Mouse (Mus musculus) layer of hippocampus, adult 18-20 months (tissue): ENCODE data around the gene Skap1. TPM values are rescaled to one million over a fixed set of nuclear protein-coding genes. Genes with fewer than 3 reads are reported as not detected.

Experiments
- DNase-seq, 2 experiments: peaks; one replicate each; pipeline ENCODE4 v3.0.0; 2022; ENCODE audit warnings: low spot score in 2 of 2
- total RNA-seq, 2 experiments: library from RNA; stranded (reverse); gene quantifications; 2 replicates each; pipeline ENCODE4 v1.2.3; 2021

Skap1 gene
- total RNA-seq, 2 experiments from 2014 or later = 1.1 to 1.3 TPM

DNA sequence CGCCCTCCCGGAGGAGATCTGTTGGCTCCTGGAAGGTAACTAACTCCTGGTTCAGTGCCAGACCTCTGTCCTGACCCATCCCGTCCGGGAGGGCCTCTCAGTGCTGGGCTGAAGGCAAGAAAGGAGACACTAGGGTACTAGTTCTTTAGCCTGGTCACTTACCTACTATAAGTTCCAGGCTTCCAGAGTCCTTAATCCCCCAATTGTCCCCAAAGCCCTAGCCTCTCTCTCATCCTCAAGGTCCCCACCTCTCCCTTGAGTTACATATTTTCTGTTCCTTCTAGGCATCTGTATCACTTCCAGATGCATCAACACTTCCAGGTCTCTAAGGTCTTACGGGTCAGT is 295 bp downstream of the Skap1 start:
- DNase-seq = no peak

DNA sequence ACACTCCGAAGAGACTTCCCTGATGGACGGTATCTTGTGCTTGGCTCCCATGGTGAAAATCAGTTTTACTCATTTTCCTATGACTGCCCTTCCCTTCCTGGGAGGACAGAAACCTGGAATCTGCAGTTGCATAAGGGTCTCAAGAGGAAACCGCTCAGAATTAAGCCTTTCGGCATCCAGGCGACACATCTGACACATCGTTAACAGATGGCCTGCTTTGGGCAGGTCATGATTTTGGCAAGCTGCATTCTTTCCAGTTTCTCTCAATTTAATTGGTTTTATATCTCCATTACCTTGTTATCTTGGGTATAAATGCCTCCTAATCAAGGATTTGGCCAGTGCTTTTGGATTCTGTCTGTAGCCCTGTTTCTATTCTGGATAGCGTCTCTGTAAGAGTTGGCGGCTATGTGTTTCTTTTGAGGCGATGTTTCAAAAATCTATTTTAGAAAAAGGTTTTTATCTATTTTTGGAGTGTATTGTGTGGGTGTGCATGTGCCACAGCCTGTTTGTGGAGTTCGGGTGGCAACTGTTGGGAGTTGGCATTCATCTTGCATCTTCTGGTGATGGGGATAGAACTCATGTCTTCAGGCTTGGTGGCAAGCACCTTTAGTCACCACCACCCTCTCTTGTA is 1.1 kb downstream of the Skap1 start:
- peak in 1 of 2 experiments; percentile 38 for DNase-seq

DNA sequence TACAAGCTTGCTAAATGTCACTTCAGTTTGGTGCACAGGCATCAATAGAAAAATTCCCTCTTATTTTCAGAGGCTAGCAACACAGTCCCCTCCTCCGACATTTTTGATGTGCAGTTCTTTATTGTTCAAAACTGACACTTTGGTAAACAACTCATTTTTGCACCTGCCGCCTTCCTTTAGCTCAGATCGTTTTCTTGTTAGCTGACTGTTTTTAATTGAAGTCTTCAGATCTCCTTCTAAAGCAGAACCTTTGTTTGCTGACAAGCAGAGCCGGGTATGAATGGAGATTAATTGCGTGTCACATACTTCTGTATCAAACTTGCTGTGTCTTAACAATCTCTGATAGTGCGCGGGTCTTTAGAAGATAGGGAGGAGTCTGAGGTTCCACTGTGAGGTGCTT is 2.0 kb downstream of the Skap1 start:
- no peak for DNase-seq

DNA sequence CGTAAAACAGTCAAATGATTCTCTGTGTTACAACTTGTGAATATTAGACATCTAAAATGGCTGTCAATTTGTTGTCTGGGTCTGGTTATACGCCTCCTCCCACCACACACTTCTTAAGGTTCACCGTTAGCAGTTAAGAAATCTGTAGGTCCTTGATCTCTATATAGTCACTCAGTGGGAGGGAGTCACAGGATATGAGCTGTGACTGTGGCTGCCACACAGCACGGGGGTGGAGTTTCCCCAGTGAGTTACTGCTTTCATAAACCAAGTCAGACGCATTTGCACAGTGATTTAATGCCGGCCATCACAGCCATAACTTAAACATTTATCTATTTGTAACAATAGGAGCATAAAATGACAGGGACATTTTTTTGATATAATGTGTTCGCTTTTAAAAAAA is 2.6 kb downstream of the Skap1 start:
- DNase-seq = peak in 1 of 2 experiments; percentile 22

DNA sequence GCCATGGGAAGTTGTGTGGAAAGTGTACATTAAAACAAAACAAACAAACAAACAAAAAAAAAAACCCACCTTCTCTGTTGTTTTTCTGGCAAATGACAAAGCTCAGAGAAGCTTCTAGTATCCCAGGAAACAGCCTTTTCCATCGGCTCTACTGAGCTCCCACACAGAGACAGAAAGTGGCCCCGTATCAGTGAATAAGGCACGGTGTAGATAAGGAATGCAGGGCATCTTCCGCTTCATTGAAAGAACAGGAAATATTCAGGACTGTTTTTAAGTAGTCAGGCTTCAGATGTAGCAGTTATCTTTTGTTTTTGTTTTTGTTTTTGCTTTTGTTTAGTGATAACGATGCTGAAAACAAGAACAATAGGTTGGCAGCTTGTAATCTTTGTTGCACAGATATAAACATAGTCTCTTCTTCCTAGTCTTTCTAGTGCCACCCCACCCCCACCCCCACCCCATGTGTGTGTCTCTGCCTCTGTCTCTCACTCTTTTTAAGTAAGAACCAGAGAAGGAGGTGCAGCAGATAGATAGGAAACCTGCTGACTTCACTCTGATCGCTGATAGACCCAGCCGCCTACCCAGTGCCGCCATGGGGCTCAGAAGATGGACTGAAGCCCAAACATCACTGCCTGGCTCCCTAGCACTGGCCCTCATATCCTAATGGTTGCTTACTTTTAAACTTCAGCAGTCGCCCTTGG is 3.8 kb downstream of the Skap1 start:
- DNase-seq = no peak

DNA sequence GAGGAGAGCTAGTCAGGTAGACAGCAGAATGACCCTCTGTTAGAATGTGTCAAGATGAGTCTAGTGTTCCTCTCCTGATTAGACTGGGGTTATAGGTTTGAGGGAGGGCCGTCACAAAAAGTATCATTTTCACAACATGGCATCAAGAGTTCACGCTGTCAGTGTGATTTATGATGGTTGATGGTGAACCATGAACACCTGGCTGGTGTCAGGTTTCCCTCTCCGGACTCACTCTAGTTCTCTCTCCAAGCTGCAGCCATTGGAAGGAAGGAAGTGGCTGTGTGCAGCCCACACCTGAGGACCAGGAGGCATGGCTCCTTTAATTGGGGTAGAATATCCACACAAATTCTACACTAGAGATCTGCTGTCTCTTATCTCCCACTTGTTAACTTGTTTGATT is 18.3 kb downstream of the Skap1 start:
- no peak for DNase-seq

DNA sequence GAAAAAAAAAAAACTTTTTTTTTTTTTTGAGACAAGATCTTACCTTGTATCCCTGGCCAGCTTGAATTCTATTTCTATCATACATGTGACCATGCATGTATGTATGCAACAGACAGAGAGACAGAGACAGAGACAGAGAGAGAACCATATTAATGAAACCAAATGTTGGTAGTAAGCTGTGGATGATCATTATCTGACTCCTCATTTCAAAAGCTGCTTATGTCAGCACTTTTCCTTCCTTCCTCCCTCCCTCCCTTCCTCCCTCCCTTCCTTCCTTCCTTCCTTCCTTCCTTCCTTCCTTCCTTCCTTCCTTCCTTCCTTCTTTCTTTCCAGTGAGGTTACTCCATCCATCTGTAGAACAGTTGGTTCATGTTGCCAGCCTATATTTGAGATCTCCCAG is 18.8 kb downstream of the Skap1 start:
- no peak for DNase-seq

DNA sequence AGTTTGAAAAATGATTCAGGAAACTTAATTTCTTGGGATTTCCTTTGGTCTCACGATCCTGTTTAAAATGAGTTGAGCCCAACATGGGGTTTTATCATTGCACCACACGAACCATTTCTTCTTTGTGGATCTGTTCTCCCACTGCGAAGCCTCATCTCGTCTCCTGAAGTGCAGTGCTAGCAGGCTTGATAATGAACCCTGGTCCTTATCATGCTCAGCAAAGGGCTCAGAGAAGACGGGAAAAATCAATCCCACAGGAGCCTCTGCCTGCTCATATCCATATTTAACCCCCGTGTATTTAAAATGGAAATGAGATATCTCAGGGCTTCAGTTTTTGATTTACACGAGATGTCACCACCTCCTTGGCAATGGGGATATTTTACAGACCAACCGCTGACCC is 34.1 kb downstream of the Skap1 start:
- DNase-seq = no peak

DNA sequence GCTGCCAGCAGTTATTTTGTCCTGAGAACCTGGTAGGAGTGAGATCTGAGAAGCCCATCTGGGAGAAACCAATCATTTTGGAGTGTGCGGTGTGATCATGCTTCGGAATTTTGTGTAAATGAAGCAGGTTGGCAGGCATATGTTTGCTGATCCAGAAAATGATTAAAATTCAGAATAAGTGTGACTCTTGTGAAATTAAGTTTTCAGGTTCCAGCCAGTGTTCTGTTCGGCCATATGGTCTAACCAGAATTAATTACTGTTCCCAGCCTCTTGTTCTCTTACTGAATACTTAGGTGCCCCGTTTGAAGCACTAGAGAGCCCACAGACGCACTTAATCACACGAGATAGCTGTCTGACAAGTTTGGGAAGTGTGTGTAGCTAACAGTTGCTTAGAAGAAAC is 36.6 kb downstream of the Skap1 start:
- peak; percentile 43 to 72 for DNase-seq

DNA sequence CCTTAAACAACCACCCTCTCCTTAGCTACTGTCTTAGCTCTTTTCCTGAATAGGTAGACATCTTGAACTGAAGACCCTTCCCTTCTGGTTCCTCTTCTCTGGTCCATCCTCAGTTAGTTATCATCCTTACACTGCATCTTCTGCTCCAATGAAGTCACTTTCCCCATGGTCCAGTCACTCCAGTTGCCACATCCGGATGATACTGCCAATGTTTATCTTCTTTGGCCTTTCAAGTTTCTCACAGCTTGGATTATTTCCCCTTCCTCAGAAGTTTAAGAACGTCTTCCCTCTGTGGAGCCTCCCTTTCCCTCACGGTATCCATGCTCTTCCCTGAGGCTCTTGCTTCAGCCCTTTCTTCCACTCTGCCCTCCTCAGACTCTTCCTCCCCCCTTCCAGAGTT is 38.6 kb downstream of the Skap1 start:
- DNase-seq = no peak

DNA sequence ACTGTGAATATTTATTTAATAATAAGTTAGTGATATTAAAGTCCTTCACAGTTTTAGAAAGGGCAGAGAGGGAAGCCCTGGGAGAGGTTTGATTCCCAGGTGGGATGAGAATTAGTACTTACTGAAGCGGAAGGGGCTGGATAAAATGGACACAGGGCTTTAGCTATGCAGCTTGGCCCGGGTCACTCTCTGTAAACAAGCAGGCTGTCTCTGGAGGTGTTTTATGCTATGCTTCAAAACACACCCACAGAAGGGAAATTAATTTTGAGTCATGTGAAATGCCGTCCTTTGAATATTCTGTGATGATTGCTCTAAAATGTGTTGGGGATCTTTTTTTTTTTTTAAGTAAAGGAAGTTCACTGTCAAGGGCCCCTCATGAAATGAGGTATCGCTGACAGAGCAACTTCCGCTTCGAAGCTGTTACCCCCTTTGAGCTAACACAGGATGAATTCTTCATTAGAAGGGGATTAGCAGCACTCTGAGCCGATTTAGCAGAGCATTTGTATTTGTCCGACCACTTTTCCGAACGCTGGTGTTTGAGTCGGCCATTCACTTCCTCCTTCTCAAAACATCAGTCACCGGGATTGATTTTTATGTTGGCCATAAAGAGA is 40.2 kb downstream of the Skap1 start:
- no peak for DNase-seq

DNA sequence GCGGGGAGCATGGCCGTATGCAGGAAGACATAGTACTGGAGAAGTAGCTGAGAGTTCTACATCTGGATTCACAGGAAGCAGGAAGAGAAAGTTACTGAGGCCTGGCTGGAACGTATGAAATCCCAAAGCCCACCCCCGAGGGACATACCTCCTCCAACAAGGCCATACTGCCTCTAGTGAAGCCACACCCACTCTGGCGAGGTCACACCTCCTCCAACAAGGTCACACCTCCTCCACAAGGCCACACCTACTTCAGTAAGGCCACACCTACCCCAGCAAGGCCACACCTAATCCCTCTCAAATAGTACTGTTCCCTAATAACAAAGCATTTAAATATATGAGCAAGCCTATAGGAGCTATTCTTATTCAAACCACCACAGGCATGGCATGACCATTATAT is 41.4 kb downstream of the Skap1 start:
- no peak for DNase-seq

DNA sequence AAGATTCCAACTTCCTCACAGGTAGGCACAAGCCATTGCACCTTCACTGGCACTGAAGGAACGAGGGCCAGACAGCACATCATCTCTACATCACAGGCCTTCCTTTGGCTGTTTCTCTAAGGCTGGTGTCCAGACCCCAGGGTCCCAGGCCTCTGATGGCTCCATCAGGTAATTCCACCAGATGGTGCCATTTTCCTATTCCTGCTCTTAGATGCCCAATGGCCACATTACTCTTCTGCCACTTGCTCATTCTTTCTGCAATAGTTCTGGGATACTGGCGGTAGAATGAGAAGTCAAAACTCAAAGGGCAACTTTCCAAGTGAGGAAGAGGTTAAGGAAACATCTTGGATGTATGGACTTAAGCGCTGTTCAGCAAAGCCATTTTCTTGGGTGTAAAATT is 50.8 kb downstream of the Skap1 start:
- DNase-seq = no peak

DNA sequence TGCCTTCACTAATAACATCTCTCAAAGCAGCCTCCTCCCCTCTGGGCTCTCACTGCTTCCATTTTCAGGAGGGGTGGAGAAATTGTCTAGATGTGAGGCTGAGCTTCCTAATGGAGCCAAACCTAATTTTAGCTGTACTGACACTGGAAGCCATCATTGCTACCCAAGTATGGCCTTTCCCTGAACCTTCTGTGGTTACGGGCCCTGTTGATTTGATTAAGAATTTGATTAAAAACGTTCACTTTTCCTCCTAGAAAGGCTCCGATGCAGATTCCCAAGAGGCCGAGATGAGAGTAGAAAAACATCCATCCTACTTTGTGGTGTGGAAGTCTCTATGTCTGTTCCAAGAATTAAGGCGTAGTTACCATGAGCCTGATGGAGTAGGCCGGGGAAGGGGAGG is 60.1 kb downstream of the Skap1 start:
- no peak for DNase-seq

DNA sequence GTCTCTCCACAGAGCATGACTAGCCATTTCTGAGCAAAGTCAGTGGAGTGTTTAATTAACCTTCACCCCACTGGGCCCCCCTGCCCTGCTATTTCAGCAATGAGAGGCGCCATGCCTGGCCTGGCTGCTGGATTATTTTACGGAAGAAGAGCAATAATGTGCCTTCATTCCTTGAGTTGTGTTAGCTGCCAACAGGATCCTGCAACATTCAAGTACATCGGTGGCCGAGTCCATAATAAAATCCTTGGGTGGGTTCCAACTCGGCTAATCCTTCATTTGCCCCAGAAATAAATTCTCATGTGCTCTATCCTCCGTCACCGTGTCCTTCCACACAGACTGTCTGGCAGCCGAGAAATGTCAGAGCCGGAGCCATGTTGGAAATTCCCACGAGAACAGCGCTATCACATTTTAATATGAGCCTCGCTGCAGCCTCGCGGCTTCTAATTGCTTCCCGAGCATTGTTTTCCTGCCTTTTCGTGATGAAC is 61.8 kb downstream of the Skap1 start:
- peak in 1 of 2 experiments; percentile 6 for DNase-seq

DNA sequence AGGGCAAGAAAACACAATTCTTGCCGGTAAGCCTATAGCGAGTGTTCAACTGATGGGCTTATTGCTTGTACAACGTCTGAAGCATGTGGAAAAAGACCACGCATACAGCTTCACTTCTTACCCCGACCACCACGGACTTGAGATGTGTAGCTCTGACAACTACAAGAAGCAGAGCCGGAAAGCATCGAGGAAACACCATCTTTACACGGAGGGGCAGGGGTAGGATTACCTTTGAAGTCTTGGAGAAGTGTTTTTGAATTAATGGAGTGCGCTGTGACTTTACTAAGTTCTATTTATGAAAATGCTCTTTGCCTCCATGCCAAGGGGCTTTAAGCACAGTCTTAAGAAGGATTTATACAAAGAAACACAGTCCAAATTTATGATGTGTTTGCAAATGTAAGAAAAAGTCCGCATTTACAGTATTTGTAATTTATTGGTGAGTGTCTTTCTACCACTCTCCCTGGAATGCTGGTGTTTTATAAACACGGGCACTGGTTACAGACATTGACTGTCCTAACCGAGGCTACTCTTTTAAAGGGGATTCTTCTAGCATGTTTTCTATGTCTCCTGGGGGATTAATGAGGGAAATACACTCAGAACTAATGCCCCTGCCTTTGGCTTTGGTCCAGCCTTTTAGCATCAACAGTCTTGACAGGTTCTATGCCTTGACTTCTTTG is 67.5 kb downstream of the Skap1 start:
- no peak for DNase-seq

DNA sequence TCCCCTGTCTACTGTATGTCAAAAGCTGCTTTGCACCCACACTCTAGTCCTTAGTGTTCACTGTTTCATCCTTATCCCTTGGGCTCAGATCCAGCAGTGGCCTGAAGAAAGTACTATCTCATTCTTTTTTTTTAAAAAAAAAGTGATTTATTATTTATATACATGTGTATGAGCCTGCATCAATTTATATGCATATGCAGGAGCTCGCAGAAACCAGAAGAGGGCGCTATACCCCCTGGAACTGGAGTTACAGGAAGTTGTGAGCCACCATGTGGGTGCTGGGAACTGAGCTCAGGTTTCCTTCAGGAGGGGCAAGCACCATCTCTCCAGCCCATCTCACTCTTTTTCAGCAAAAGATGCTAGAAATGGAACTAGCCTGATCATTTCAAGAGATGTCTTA is 70.1 kb downstream of the Skap1 start:
- DNase-seq = no peak

DNA sequence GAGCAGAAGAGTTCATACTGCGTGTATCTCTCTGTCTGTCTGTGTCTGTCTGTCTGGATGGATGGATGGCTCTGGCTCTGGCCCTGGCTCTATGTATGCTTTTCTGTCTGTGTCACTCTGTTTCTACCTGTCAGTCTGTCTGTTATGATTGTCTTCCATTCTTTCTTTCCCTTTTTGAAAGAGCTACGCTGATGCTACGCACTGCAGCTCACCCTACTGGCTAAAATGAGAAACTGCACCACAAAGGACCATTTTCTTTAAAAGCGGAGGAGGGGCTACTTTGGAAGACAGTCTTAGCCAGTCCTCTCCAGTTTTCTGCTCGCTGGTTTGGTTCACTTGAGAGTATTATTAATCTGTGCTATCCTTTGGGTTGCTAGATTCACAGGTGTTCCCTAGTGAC is 71.8 kb downstream of the Skap1 start:
- DNase-seq = peak in 1 of 2 experiments; percentile 43

DNA sequence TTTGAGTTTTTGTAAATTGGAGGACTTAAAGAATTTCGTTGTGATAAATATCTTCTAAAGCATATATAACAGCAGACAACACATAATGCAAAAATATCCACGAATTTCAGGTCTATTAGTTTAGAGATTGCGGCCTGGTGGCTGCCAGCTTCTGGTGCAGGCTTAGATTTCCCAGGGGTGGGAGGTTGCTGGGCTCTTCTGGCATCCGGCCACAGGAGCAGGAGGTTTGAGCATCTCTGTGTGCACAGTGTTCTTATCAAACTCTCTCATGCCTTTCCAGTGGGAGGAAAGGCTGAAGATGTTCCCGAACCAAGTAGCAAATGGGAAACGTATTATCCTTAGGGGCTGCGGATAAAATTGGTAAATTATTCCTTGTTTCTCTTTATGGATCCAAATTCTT is 77.6 kb downstream of the Skap1 start:
- DNase-seq = peak in 1 of 2 experiments; percentile 23

DNA sequence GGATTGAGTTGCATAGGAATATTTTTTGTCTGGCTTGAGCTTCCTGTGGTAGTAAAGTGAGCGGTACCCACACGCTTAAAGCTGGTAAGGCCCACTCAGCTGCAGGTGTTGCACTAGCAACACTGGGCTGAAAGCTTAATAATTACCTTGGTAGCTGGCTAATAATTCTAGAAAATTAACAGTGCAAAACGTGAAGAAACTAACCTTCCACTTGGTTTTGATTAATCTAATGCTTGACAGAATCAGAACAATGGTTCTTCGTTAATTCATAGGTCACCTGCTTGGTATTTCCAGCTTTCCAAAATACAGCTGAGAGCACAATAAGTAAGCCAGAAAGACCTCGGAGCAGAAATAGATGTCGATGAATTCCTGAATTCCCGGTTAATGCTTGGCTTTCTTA is 78.2 kb downstream of the Skap1 start:
- DNase-seq = no peak

DNA sequence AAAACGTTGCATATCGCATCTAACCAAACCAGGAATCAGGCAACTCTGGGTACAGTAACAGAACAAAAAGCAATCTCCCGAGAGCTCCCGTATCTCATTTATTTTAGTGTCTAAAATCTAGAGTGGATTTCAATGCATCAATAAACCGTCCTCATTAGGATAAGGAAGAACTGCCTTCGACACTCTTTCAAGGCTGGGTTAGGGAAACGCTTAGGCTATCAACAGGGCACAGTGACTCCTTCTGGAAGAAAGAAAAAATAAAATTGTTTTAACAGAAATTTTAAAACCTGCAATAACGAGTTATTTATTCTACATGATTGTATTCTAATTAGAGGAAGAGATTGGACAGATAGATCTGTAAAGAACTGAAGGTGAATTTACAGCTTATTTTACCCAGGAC is 82.0 kb downstream of the Skap1 start:
- no peak for DNase-seq
